Mouse (Mus musculus) erythroblast, embryonic 14.5 days (primary cell): ENCODE data around the gene Ltn1. TPM values are rescaled to one million over a fixed set of nuclear protein-coding genes. Genes with fewer than 3 reads are reported as not detected.

Experiments used
- H3K27me3 ChIP-seq: 2 replicates; pipeline ENCODE4 v1.6.1; 2012; ENCODE audit warnings: inconsistent platforms; ENCODE audit not compliant: control insufficient read depth
- H3K36me3 ChIP-seq: 2 replicates; pipeline ENCODE4 v1.6.1; 2012; ENCODE audit warnings: mild to moderate bottlenecking, inconsistent platforms; ENCODE audit not compliant: control insufficient read depth
- H3K4me1 ChIP-seq: 2 replicates; pipeline ENCODE4 v1.6.1; 2012; ENCODE audit warnings: inconsistent platforms; ENCODE audit not compliant: control insufficient read depth
- H3K4me3 ChIP-seq: replicated peaks from 2 replicates; pipeline ENCODE3; 2012; ENCODE audit warnings: moderate library complexity, mild to moderate bottlenecking, inconsistent platforms
- H3K9me3 ChIP-seq: 2 replicates; pipeline ENCODE4 v1.6.1; 2012; ENCODE audit warnings: low read length, inconsistent platforms, mixed read lengths; ENCODE audit not compliant: control insufficient read depth
- GATA1 ChIP-seq: IDR thresholded peaks from 2 replicates; pipeline ENCODE4 v1.6.1; 2012; ENCODE audit warnings: low read length, inconsistent platforms, mixed read lengths
- TAL1 ChIP-seq: IDR thresholded peaks from 3 replicates; pipeline ENCODE4 v1.6.1; 2012; ENCODE audit warnings: low read length, inconsistent platforms, mixed read lengths
- polyA plus RNA-seq: library from polyadenylated mRNA; stranded (reverse); fragments of >175 nt; gene quantifications from 2 replicates; pipeline ENCODE4 v1.2.3, GENCODE M21; 2012

Ltn1 gene
- polyA plus RNA-seq, 1 experiment = 0.07 TPM

DNA sequence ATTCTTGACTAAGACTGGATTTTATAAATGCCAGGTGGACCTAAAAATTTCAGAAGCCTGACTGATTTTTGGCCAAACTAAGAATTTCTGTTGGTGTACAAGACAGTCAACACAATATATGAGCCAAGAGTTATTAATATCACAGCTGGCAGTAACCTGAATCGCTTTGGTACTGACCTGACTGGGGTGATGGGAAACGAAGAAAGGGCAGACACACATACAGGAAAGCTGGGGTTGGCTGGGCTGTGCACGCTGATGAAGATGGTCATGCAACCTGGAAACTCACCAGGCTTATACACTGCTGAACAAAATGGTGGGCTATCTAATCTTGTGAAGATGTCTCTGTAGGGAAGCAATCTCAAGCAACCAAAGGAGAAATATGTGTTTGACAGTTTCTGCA, 102.4 kb downstream of the Ltn1 start:
- no peak overlapping the region for H3K4me3 ChIP-seq
- H3K4me1 ChIP-seq = no peaks in the 10 kb centered on the region
- TF ChIP-seq TAL1 = no peak
- no peak for TF ChIP-seq GATA1
- peaks cover 2% of the 10 kb centered on the region; the same call in 1 of the 2 replicates for H3K9me3 ChIP-seq
- H3K36me3 ChIP-seq = no peaks in the 10 kb centered on the region
- H3K27me3 ChIP-seq = no peaks in the 10 kb centered on the region

Other genes with a start within 250 kb of the Ltn1 start
- 0.06 and 0.19 TPM in 2 replicates for gene N6amt1, start 78.4 kb downstream of the Ltn1 start, polyA plus RNA-seq
- gene Rwdd2b, start 8.0 kb upstream of the Ltn1 start, polyA plus RNA-seq = 0.11 TPM in 1 of 2 replicates, not detected in the other
- gene Usp16, start 22.1 kb upstream of the Ltn1 start, polyA plus RNA-seq = 0.49 and 1.1 TPM in 2 replicates
- 3.5 and 5.3 TPM in 2 replicates for gene Cct8, start 63.3 kb upstream of the Ltn1 start, polyA plus RNA-seq
- gene Map3k7cl, start 120.7 kb upstream of the Ltn1 start, polyA plus RNA-seq = not detected in 2 replicates